25 mouse cellular contexts compared by ENCODE assay signal in genomic region chr1:20973389-20973788, GRCm38 (mm10). TPM values are rescaled to one million over a fixed set of nuclear protein-coding genes. Genes with fewer than 3 reads are reported as not detected.
DNase-seq lines count a peak whose midpoint lies in the region; ATAC-seq and TF ChIP-seq lines count a peak whose summit lies in the region.
"Had no signal": no experiment of that assay in that cellular context is flagged by ENCODE, and none has a peak within 500 bp of the region (broad histone marks: within the 10 kb centered on the region; RNA-seq: fewer than 3 reads in every experiment).

No protein-coding gene starts in this region.

- H3K4me1 ChIP-seq in liver, postnatal 0 days (ENCODE audit: insufficient read depth): no peaks in the 10 kb centered on the region
- no peaks in the 10 kb centered on the region; the same call in 1 of the 2 replicates for H3K4me1 ChIP-seq in liver, embryonic 12.5 days
- H3K4me1 ChIP-seq in midbrain, embryonic 11.5 days (ENCODE audit: control insufficient read depth, insufficient read depth, low read length): no peaks in the 10 kb centered on the region
- no peaks in the 10 kb centered on the region for H3K4me1 ChIP-seq in midbrain, postnatal 0 days (ENCODE audit: insufficient read depth, low read length)
- H3K4me1 ChIP-seq in limb, embryonic 10.5 days: no peaks in the 10 kb centered on the region
- H3K4me1 ChIP-seq: embryonic facial prominence, embryonic 13.5 days; embryonic facial prominence, embryonic 15.5 days; forebrain, embryonic 10.5 days; forebrain, embryonic 12.5 days had no signal

- TF ChIP-seq CTCF in liver, postnatal 0 days (IDR thresholded peaks at IDR 0.05; ENCODE audit: low read depth): no peak
- TF ChIP-seq CTCF in midbrain, postnatal 0 days (IDR thresholded peaks at IDR 0.05): no peak

- no peak overlapping the region for H3K9ac ChIP-seq in liver, postnatal 0 days (replicated peaks)
- H3K9ac ChIP-seq in liver, embryonic 12.5 days: no peak overlapping the region
- no peak overlapping the region for H3K9ac ChIP-seq in midbrain, embryonic 11.5 days (ENCODE audit: low read length)
- no peak overlapping the region for H3K9ac ChIP-seq in midbrain, postnatal 0 days (replicated peaks; ENCODE audit: low read length, poor library complexity, severe bottlenecking)
- H3K9ac ChIP-seq: embryonic facial prominence, embryonic 13.5 days; embryonic facial prominence, embryonic 15.5 days; forebrain, embryonic 12.5 days had no signal

- ATAC-seq in liver, postnatal 0 days: no peak
- ATAC-seq in liver, embryonic 12.5 days: no peak
- ATAC-seq in midbrain, embryonic 11.5 days (ENCODE audit: low FRiP score): no peak
- ATAC-seq in midbrain, postnatal 0 days (ENCODE audit: low FRiP score): no peak
- ATAC-seq in megakaryocyte-erythroid progenitor cell, adult 5-6 weeks (replicated peaks; ENCODE audit: low FRiP score, low TSS enrichment, poor library complexity, severe bottlenecking): peak; percentile 81
- ATAC-seq: forebrain, embryonic 14.5 days; forebrain, embryonic 16.5 days had no signal

- H3K27me3 ChIP-seq in liver, postnatal 0 days (ENCODE audit: insufficient read depth, low read length): no peaks in the 10 kb centered on the region
- no peaks in the 10 kb centered on the region for H3K27me3 ChIP-seq in liver, embryonic 12.5 days (replicated peaks)
- H3K27me3 ChIP-seq in midbrain, embryonic 11.5 days (ENCODE audit: control insufficient read depth, insufficient read depth, low read length): no peaks in the 10 kb centered on the region
- no peaks in the 10 kb centered on the region for H3K27me3 ChIP-seq in midbrain, postnatal 0 days (ENCODE audit: insufficient read depth, low read length)
- no peaks in the 10 kb centered on the region for H3K27me3 ChIP-seq in limb, embryonic 10.5 days (ENCODE audit: low read depth, poor library complexity, severe bottlenecking)
- H3K27me3 ChIP-seq: embryonic facial prominence, embryonic 13.5 days; embryonic facial prominence, embryonic 15.5 days; forebrain, embryonic 12.5 days had no signal

- WGBS in liver, postnatal 0 days (ENCODE audit: insufficient replicate concordance): 56% methylated on average over 6 of the region's 6 CpGs
- WGBS in liver, embryonic 12.5 days (ENCODE audit: insufficient replicate concordance): 43% methylated on average over 6 of the region's 6 CpGs
- WGBS in midbrain, embryonic 11.5 days: 92% methylated on average over 6 of the region's 6 CpGs
- WGBS in midbrain, postnatal 0 days: 95% methylated on average over 6 of the region's 6 CpGs
- WGBS in limb, embryonic 10.5 days: 99% methylated on average over 6 of the region's 6 CpGs

- no peak overlapping the region for H3K4me3 ChIP-seq in liver, postnatal 0 days (ENCODE audit: low read depth, low read length)
- H3K4me3 ChIP-seq in liver, embryonic 12.5 days: no peak overlapping the region
- H3K4me3 ChIP-seq in midbrain, embryonic 11.5 days (ENCODE audit: low read depth, low read length): no peak overlapping the region
- H3K4me3 ChIP-seq in midbrain, postnatal 0 days (ENCODE audit: low read depth, low read length): no peak overlapping the region
- no peak overlapping the region for H3K4me3 ChIP-seq in limb, embryonic 10.5 days
- H3K4me3 ChIP-seq: embryonic facial prominence, embryonic 13.5 days; embryonic facial prominence, embryonic 15.5 days; erythroblast, embryonic 14.5 days; forebrain, embryonic 10.5 days; forebrain, embryonic 12.5 days had no signal

- DNase-seq in liver, postnatal 0 days: no peak
- DNase-seq in midbrain, embryonic 11.5 days (ENCODE audit: low spot score, missing footprints): peak; percentile 12
- DNase-seq in midbrain, postnatal 0 days (ENCODE audit: low spot score): no peak
- peak; percentile 0 for DNase-seq in limb, embryonic 10.5 days (ENCODE audit: low spot score)
- DNase-seq in right cerebral cortex, adult 18-20 months: no peak
- no peak for DNase-seq in spleen, adult 18-20 months
- DNase-seq: adrenal gland, adult 2 months; adrenal gland, postnatal 10 days; adrenal gland, postnatal 25 days; cerebellum, adult 11 months; cerebellum, adult 18-20 months; cerebellum, adult 8-10 months; cerebellum, adult 9-11 months; cerebellum, postnatal 14 days; embryo, embryonic 11 days had no signal

- TF ChIP-seq EP300 in liver, postnatal 0 days (IDR thresholded peaks at IDR 0.05; ENCODE audit: low read depth): 0 out of 2 replicates have a peak, but pooled peaks have one; percentile 17

- no peak overlapping the region for H3K4me2 ChIP-seq in liver, postnatal 0 days (ENCODE audit: low read depth, low read length)
- no peak overlapping the region for H3K4me2 ChIP-seq in liver, embryonic 12.5 days
- H3K4me2 ChIP-seq in midbrain, embryonic 11.5 days: no peak overlapping the region
- H3K4me2 ChIP-seq in midbrain, postnatal 0 days (ENCODE audit: low read depth, low read length, poor library complexity, severe bottlenecking): no peak overlapping the region
- H3K4me2 ChIP-seq: embryonic facial prominence, embryonic 13.5 days; embryonic facial prominence, embryonic 15.5 days; forebrain, embryonic 12.5 days had no signal

- no peaks in the 10 kb centered on the region for H3K36me3 ChIP-seq in liver, postnatal 0 days (replicated peaks; ENCODE audit: insufficient read depth, low read length)
- no peaks in the 10 kb centered on the region for H3K36me3 ChIP-seq in liver, embryonic 12.5 days
- H3K36me3 ChIP-seq in midbrain, embryonic 11.5 days (ENCODE audit: control insufficient read depth, insufficient read depth, low read length): no peaks in the 10 kb centered on the region
- no peaks in the 10 kb centered on the region for H3K36me3 ChIP-seq in midbrain, postnatal 0 days (ENCODE audit: insufficient read depth, low read length)
- H3K36me3 ChIP-seq in limb, embryonic 10.5 days: no peaks in the 10 kb centered on the region
- H3K36me3 ChIP-seq: embryonic facial prominence, embryonic 13.5 days; embryonic facial prominence, embryonic 15.5 days; forebrain, embryonic 10.5 days; forebrain, embryonic 12.5 days had no signal

- no peaks in the 10 kb centered on the region for H3K9me3 ChIP-seq in liver, postnatal 0 days (ENCODE audit: low read length)
- no peaks in the 10 kb centered on the region for H3K9me3 ChIP-seq in liver, embryonic 12.5 days (replicated peaks)
- no peaks in the 10 kb centered on the region for H3K9me3 ChIP-seq in midbrain, embryonic 11.5 days (ENCODE audit: control insufficient read depth, low read length)
- no peaks in the 10 kb centered on the region for H3K9me3 ChIP-seq in midbrain, postnatal 0 days (ENCODE audit: low read length)
- H3K9me3 ChIP-seq in limb, embryonic 10.5 days (replicated peaks): no peaks in the 10 kb centered on the region
- H3K9me3 ChIP-seq: embryonic facial prominence, embryonic 13.5 days; embryonic facial prominence, embryonic 15.5 days; forebrain, embryonic 10.5 days; forebrain, embryonic 12.5 days had no signal

- no peak overlapping the region for H3K27ac ChIP-seq in liver, postnatal 0 days (ENCODE audit: low read depth)
- no peak overlapping the region for H3K27ac ChIP-seq in liver, embryonic 12.5 days
- no peak overlapping the region for H3K27ac ChIP-seq in midbrain, embryonic 11.5 days (ENCODE audit: low read depth, low read length)
- H3K27ac ChIP-seq in midbrain, postnatal 0 days (ENCODE audit: low read depth, low read length): no peak overlapping the region
- H3K27ac ChIP-seq in limb, embryonic 10.5 days: no peak overlapping the region
- H3K27ac ChIP-seq: embryonic facial prominence, embryonic 13.5 days; embryonic facial prominence, embryonic 15.5 days; forebrain, embryonic 10.5 days; forebrain, embryonic 12.5 days had no signal

RNA-seq across cellular contexts. Expression of gene Efhc1, which starts 22.0 kb away (rescaled TPM):
- 0.34 and 0.39 TPM in 2 replicates for polyA plus RNA-seq in liver, postnatal 0 days (2015; fragmentation: Nextera tagmentation; extraction: Ambion mirVana)
- polyA plus RNA-seq in liver, embryonic 12.5 days (2016; fragmentation: Nextera tagmentation; extraction: Ambion mirVana): 0.62 and 0.77 TPM in 2 replicates
- polyA plus RNA-seq in midbrain, embryonic 11.5 days (2014; fragmentation: Nextera tagmentation; extraction: Ambion mirVana): 2.5 and 2.6 TPM in 2 replicates
- total RNA-seq in midbrain, postnatal 0 days (2014; rRNA removed): 1.1 and 15.6 TPM in 2 replicates
- polyA plus RNA-seq in midbrain, postnatal 0 days (2015; fragmentation: Nextera tagmentation; extraction: Ambion mirVana): 1.5 and 1.6 TPM in 2 replicates
- polyA plus RNA-seq in limb, embryonic 10.5 days (2016; fragmentation: Nextera tagmentation; extraction: Ambion mirVana): 1.5 and 1.7 TPM in 2 replicates
- not detected in 2 replicates for total RNA-seq in megakaryocyte-erythroid progenitor cell, adult 5-6 weeks (2014; fragmentation: Nextera tagmentation)
- not detected in 2 replicates for total RNA-seq in megakaryocyte-erythroid progenitor cell, adult 5-6 weeks (2017)
- total RNA-seq: MEL had no signal
- polyA plus RNA-seq: erythroblast, embryonic 14.5 days had no signal

Comparison
In these comparisons a context has a peak if more than half of its experiments do, and no peak if none do; other contexts are left out.
1. DNase-seq: peak in midbrain, embryonic 11.5 days (single experiment) and limb, embryonic 10.5 days (single experiment); none in liver, postnatal 0 days (single experiment), midbrain, postnatal 0 days (single experiment), right cerebral cortex, adult 18-20 months (single experiment) and spleen, adult 18-20 months (0 of 2).